Mouse (Mus musculus): ENCODE measurements around the gene Klf11. TPM values are rescaled to one million over a fixed set of nuclear protein-coding genes. Genes with fewer than 3 reads are reported as not detected.
A peak's percentile ranks its signal among the peaks of the same experiment; 100 is the strongest.
"Not testable (repeated sequence)": the region's sequence is repeated elsewhere in the genome, so short reads cannot be mapped to it uniquely, and the experiment has no call there.

Klf11 gene
- polyA plus RNA-seq, 1 experiment from 2014 or later: 8.7 TPM

DNA sequence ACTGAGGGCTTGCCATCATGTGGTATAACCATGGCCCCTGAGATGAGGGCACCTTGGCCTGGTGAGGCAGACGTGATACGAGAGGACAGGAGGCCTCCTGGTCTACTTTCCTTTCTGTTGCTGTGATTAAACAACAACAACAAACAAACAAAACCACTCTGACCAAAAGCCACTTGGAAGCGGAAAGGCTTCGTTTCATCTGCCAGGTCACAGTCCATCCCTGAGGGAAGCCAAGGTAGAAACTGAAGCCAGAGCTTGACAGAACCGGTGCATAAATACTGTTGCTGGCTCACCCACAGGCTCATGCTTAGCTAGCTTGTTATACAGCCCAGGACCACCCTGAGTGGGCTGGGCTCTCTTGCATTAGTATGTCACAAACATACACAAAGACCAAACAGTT is 24.7 kb upstream of the Klf11 start:
- 91% methylated on average over 5 of the region's 5 CpGs for WGBS
- H3K4me2 ChIP-seq: no peak overlapping the region
- no peak overlapping the region for H3K27ac ChIP-seq (ENCODE audit: low read depth, low read length)
- no peak overlapping the region for H3K4me3 ChIP-seq (ENCODE audit: low read depth, low read length)
- H3K9me3 ChIP-seq (ENCODE audit: control insufficient read depth, low read length): no peaks in the 10 kb centered on the region
- no peaks in the 10 kb centered on the region for H3K4me1 ChIP-seq (replicated peaks; ENCODE audit: control insufficient read depth, insufficient read depth, low read length)
- no peaks in the 10 kb centered on the region for H3K36me3 ChIP-seq (ENCODE audit: control insufficient read depth, insufficient read depth, low read length)
- DNase-seq (ENCODE audit: low spot score) (no peak), ATAC-seq (replicated peaks; ENCODE audit: low FRiP score) (no peak)
- H3K27me3 ChIP-seq (replicated peaks; ENCODE audit: control insufficient read depth, insufficient read depth, low read length): no peaks in the 10 kb centered on the region
- no peak overlapping the region for H3K9ac ChIP-seq (ENCODE audit: low read depth, low read length)

DNA sequence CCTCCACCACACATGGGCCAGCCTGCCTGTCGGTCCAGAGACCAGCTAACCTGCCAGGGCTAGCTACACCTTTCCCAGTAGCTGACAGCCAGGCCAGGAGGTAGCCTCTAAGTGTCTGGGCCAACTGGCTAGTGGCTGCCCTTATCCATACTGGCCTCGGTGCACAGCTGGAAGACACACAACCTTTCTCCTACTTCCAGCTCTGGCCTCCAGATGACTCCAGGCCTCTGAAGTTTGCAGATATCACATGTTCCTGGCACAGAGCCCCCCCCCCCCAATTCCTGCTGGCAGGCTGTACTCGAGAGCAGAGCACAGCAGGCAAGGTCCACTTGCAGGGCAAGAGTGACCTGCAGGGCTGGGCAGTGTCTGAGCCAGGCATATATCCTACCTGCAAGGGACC is 23.9 kb upstream of the Klf11 start:
- WGBS: 58% methylated on average over 3 of the region's 3 CpGs
- H3K9me3 ChIP-seq (ENCODE audit: control insufficient read depth, low read length): no peaks in the 10 kb centered on the region
- H3K27ac ChIP-seq (ENCODE audit: low read depth, low read length): no peak overlapping the region
- H3K4me3 ChIP-seq (ENCODE audit: low read depth, low read length): no peak overlapping the region
- no peaks in the 10 kb centered on the region for H3K36me3 ChIP-seq (ENCODE audit: control insufficient read depth, insufficient read depth, low read length)
- H3K9ac ChIP-seq (ENCODE audit: low read depth, low read length): no peak overlapping the region
- H3K4me2 ChIP-seq: no peak overlapping the region
- no peaks in the 10 kb centered on the region for H3K27me3 ChIP-seq (replicated peaks; ENCODE audit: control insufficient read depth, insufficient read depth, low read length)
- no peak for DNase-seq (ENCODE audit: low spot score)
- no peaks in the 10 kb centered on the region for H3K4me1 ChIP-seq (replicated peaks; ENCODE audit: control insufficient read depth, insufficient read depth, low read length)
- no peak for ATAC-seq (replicated peaks; ENCODE audit: low FRiP score)

DNA sequence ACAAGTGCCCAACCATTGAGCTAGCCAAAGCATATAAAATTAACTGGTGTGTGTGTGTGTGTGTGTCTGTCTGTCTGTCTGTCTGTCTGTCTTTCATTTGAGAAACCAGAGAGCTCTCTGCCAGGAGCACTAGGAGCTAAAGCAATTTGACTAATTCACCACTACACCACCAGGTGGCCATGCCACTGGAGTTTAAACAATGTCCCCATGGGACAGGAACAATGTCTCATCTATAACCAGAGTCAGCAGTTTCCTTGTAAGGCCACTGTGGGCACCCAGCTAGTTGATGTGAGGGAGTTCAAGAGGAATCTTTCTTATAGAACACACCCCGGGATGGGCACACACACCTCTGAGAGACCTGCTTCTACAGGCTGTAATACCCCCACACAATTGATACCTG is 20.9 kb upstream of the Klf11 start:
- no peak overlapping the region for H3K4me3 ChIP-seq (ENCODE audit: low read depth, low read length)
- no peak overlapping the region for H3K9ac ChIP-seq (ENCODE audit: low read depth, low read length)
- H3K4me1 ChIP-seq (replicated peaks; ENCODE audit: control insufficient read depth, insufficient read depth, low read length): peaks cover 15% of the 10 kb centered on the region
- H3K27me3 ChIP-seq (replicated peaks; ENCODE audit: control insufficient read depth, insufficient read depth, low read length): no peaks in the 10 kb centered on the region
- no peak overlapping the region for H3K27ac ChIP-seq (ENCODE audit: low read depth, low read length)
- H3K9me3 ChIP-seq (ENCODE audit: control insufficient read depth, low read length): no peaks in the 10 kb centered on the region
- no peak overlapping the region for H3K4me2 ChIP-seq
- no peak for DNase-seq (ENCODE audit: low spot score)
- ATAC-seq (replicated peaks; ENCODE audit: low FRiP score): 0 out of 2 replicates have a peak, but pooled peaks have one; percentile 33
- 70% methylated on average over 1 of the region's 1 CpGs for WGBS
- H3K36me3 ChIP-seq (ENCODE audit: control insufficient read depth, insufficient read depth, low read length): no peaks in the 10 kb centered on the region

DNA sequence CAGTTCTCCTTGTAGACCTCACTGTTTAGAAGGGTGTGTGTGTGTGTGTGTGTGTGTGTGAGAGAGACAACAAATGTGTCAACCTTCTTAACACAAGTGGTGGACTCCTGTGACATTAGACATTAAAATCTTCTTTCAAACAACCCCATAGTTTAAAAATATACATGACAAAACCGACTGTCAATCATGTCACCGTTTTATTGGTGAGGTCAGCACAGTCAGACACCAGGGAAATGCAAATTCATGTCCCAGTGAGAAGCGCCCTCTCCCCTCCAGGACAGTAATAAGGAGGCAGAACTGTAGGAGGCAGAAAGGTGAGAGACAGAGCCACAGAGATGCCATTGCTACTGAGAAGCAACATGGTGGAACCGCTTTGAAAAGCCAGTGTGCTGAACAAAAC is 18.7 kb upstream of the Klf11 start:
- no peaks in the 10 kb centered on the region for H3K9me3 ChIP-seq (ENCODE audit: control insufficient read depth, low read length)
- no peak overlapping the region for H3K9ac ChIP-seq (ENCODE audit: low read depth, low read length)
- H3K4me2 ChIP-seq: no peak overlapping the region
- WGBS: 60% methylated on average over 4 of the region's 4 CpGs
- DNase-seq (ENCODE audit: low spot score) (no peak), ATAC-seq (replicated peaks; ENCODE audit: low FRiP score) (no peak)
- H3K36me3 ChIP-seq (ENCODE audit: control insufficient read depth, insufficient read depth, low read length): no peaks in the 10 kb centered on the region
- H3K27ac ChIP-seq (ENCODE audit: low read depth, low read length): no peak overlapping the region
- peaks cover 15% of the 10 kb centered on the region for H3K4me1 ChIP-seq (replicated peaks; ENCODE audit: control insufficient read depth, insufficient read depth, low read length)
- no peaks in the 10 kb centered on the region for H3K27me3 ChIP-seq (replicated peaks; ENCODE audit: control insufficient read depth, insufficient read depth, low read length)
- H3K4me3 ChIP-seq (ENCODE audit: low read depth, low read length): no peak overlapping the region

- Histone ChIP-seq H3K4me3 (ENCODE audit: low read depth, low read length) (no peak overlapping the region), H3K36me3 (ENCODE audit: control insufficient read depth, insufficient read depth, low read length) (no peaks in the 10 kb centered on the region), H3K4me2 (no peak overlapping the region), H3K27me3 (replicated peaks; ENCODE audit: control insufficient read depth, insufficient read depth, low read length) (no peaks in the 10 kb centered on the region), H3K27ac (ENCODE audit: low read depth, low read length) (peak overlapping the region; percentile 71), H3K4me1 (replicated peaks; ENCODE audit: control insufficient read depth, insufficient read depth, low read length) (peaks cover 15% of the 10 kb centered on the region), H3K9me3 (ENCODE audit: control insufficient read depth, low read length) (no peaks in the 10 kb centered on the region), H3K9ac (ENCODE audit: low read depth, low read length) (0 out of 2 replicates have a peak overlapping the region, but pooled peaks have one; percentile 12)
- WGBS: 32% methylated on average over 1 of the region's 1 CpGs
- ATAC-seq (replicated peaks; ENCODE audit: low FRiP score): peak; percentile 81
- DNase-seq (ENCODE audit: low spot score): no peak
Observed at GRCm38 (mm10) chr12:24633753-24634191, 17.3 kb upstream of the Klf11 start.

GRCm38 (mm10) chr12:24634212-24634611 is 16.9 kb upstream of the Klf11 start:
- H3K27ac ChIP-seq (ENCODE audit: low read depth, low read length): peak overlapping the region; percentile 71
- 51% methylated on average over 4 of the region's 4 CpGs for WGBS

GRCm38 (mm10) chr12:24634648-24635047 is 16.4 kb upstream of the Klf11 start:
- no peak overlapping the region for H3K27ac ChIP-seq (ENCODE audit: low read depth, low read length)

More at GRCm38 (mm10) chr12:24634212-24634611, 16.9 kb upstream of the Klf11 start:
- DNase-seq (ENCODE audit: low spot score): no peak
- Histone ChIP-seq H3K4me2 (no peak overlapping the region), H3K27me3 (replicated peaks; ENCODE audit: control insufficient read depth, insufficient read depth, low read length) (no peaks in the 10 kb centered on the region), H3K4me3 (ENCODE audit: low read depth, low read length) (no peak overlapping the region), H3K36me3 (ENCODE audit: control insufficient read depth, insufficient read depth, low read length) (no peaks in the 10 kb centered on the region), H3K4me1 (replicated peaks; ENCODE audit: control insufficient read depth, insufficient read depth, low read length) (peaks cover 15% of the 10 kb centered on the region), H3K9ac (ENCODE audit: low read depth, low read length) (no peak overlapping the region), H3K9me3 (ENCODE audit: control insufficient read depth, low read length) (no peaks in the 10 kb centered on the region)
- peak; percentile 75 for ATAC-seq (replicated peaks; ENCODE audit: low FRiP score)

GRCm38 (mm10) chr12:24638787-24639186 is 12.3 kb upstream of the Klf11 start:
- 94% methylated on average over 10 of the region's 10 CpGs for WGBS
- not testable (repeated sequence) for H3K27me3 ChIP-seq (replicated peaks; ENCODE audit: control insufficient read depth, insufficient read depth, low read length); H3K9ac ChIP-seq (ENCODE audit: low read depth, low read length); H3K4me2 ChIP-seq; ATAC-seq (replicated peaks; ENCODE audit: low FRiP score); H3K36me3 ChIP-seq (ENCODE audit: control insufficient read depth, insufficient read depth, low read length); H3K27ac ChIP-seq (ENCODE audit: low read depth, low read length); H3K4me3 ChIP-seq (ENCODE audit: low read depth, low read length); DNase-seq (ENCODE audit: low spot score); H3K9me3 ChIP-seq (ENCODE audit: control insufficient read depth, low read length)
- H3K4me1 ChIP-seq (replicated peaks; ENCODE audit: control insufficient read depth, insufficient read depth, low read length): peaks cover 17% of the 10 kb centered on the region

More at GRCm38 (mm10) chr12:24634648-24635047, 16.4 kb upstream of the Klf11 start:
- H3K4me1 ChIP-seq (replicated peaks; ENCODE audit: control insufficient read depth, insufficient read depth, low read length): peaks cover 15% of the 10 kb centered on the region
- DNase-seq (ENCODE audit: low spot score) (no peak), ATAC-seq (replicated peaks; ENCODE audit: low FRiP score) (no peak)
- WGBS: 89% methylated on average over 3 of the region's 3 CpGs
- no peaks in the 10 kb centered on the region for H3K9me3 ChIP-seq (ENCODE audit: control insufficient read depth, low read length)
- no peak overlapping the region for H3K4me3 ChIP-seq (ENCODE audit: low read depth, low read length)
- H3K27me3 ChIP-seq (replicated peaks; ENCODE audit: control insufficient read depth, insufficient read depth, low read length): no peaks in the 10 kb centered on the region
- H3K36me3 ChIP-seq (ENCODE audit: control insufficient read depth, insufficient read depth, low read length): no peaks in the 10 kb centered on the region
- H3K4me2 ChIP-seq: no peak overlapping the region
- no peak overlapping the region for H3K9ac ChIP-seq (ENCODE audit: low read depth, low read length)

GRCm38 (mm10) chr12:24642370-24642802 is 8.7 kb upstream of the Klf11 start:
- Histone ChIP-seq H3K36me3 (ENCODE audit: control insufficient read depth, insufficient read depth, low read length) (no peaks in the 10 kb centered on the region), H3K4me3 (ENCODE audit: low read depth, low read length) (no peak overlapping the region), H3K9ac (ENCODE audit: low read depth, low read length) (no peak overlapping the region), H3K27ac (ENCODE audit: low read depth, low read length) (no peak overlapping the region), H3K4me2 (no peak overlapping the region), H3K27me3 (replicated peaks; ENCODE audit: control insufficient read depth, insufficient read depth, low read length) (no peaks in the 10 kb centered on the region), H3K4me1 (replicated peaks; ENCODE audit: control insufficient read depth, insufficient read depth, low read length) (peaks cover 34% of the 10 kb centered on the region), H3K9me3 (ENCODE audit: control insufficient read depth, low read length) (no peaks in the 10 kb centered on the region)
- no peak for ATAC-seq (replicated peaks; ENCODE audit: low FRiP score)
- 90% methylated on average over 4 of the region's 4 CpGs for WGBS
- no peak for DNase-seq (ENCODE audit: low spot score)
